Mouse (Mus musculus) megakaryocyte, embryonic 14.5 days (primary cell): ENCODE measurements around the gene Acat3. TPM values are rescaled to one million over a fixed set of nuclear protein-coding genes. Genes with fewer than 3 reads are reported as not detected.
A peak's percentile ranks its signal among the peaks of the same experiment; 100 is the strongest.
"Not testable (repeated sequence)": the region's sequence is repeated elsewhere in the genome, so short reads cannot be mapped to it uniquely, and the experiment has no call there.

ENCODE experiments used
- H3K27me3 ChIP-seq: replicated peaks from 2 replicates; pipeline ENCODE3; 2012; ENCODE audit warnings: inconsistent platforms
- H3K36me3 ChIP-seq: replicated peaks from 2 replicates; pipeline ENCODE3; 2012; ENCODE audit warnings: low read length, inconsistent platforms, mixed read lengths
- H3K4me1 ChIP-seq: 2 replicates; pipeline ENCODE4 v1.6.1; 2012; ENCODE audit warnings: inconsistent platforms
- H3K4me3 ChIP-seq: replicated peaks from 2 replicates; pipeline ENCODE3; 2012; ENCODE audit warnings: moderate library complexity, mild to moderate bottlenecking, inconsistent platforms
- H3K9me3 ChIP-seq: 2 replicates; pipeline ENCODE4 v1.6.1; 2012; ENCODE audit warnings: inconsistent platforms
- FLI1 ChIP-seq: IDR thresholded peaks from 2 replicates; pipeline ENCODE4 v1.6.1; 2012; ENCODE audit warnings: low read length, inconsistent platforms, mixed read lengths
- GATA1 ChIP-seq: IDR thresholded peaks from 3 replicates; pipeline ENCODE4 v1.6.1; 2012; ENCODE audit warnings: mixed read lengths, low read length, inconsistent platforms, borderline replicate concordance
- polyA plus RNA-seq: library from polyadenylated mRNA; stranded (reverse); fragments of >175 nt; gene quantifications from 2 replicates; pipeline ENCODE4 v1.2.3, GENCODE M21; 2012; ENCODE audit warnings: low replicate concordance; ENCODE audit not compliant: insufficient read depth

Acat3 gene
- polyA plus RNA-seq, 1 experiment, result not detected

- H3K4me3 ChIP-seq, result no peak overlapping the region
- H3K36me3 ChIP-seq, result peaks cover 75% of the 10 kb centered on the region
- no peak for TF ChIP-seq GATA1
- no peak for TF ChIP-seq FLI1
Measured at GRCm38 (mm10) chr17:12949669-12950068, 9.3 kb upstream of the Acat3 start.

GRCm38 (mm10) chr17:12942459-12943162, 2.2 kb upstream of the Acat3 start:
- TF ChIP-seq GATA1 (no peak), FLI1 (no peak)
- Histone ChIP-seq H3K4me1 (peaks cover 29% of the 10 kb centered on the region), H3K27me3 (no peaks in the 10 kb centered on the region), H3K4me3 (no peak overlapping the region), H3K9me3 (no peaks in the 10 kb centered on the region), H3K36me3 (peaks cover 49% of the 10 kb centered on the region)

More at GRCm38 (mm10) chr17:12949669-12950068, 9.3 kb upstream of the Acat3 start:
- no peaks in the 10 kb centered on the region for H3K27me3 ChIP-seq
- 0 out of 2 replicates have a peak, but pooled peaks cover 3% of the 10 kb centered on the region for H3K4me1 ChIP-seq
- no peaks in the 10 kb centered on the region for H3K9me3 ChIP-seq

- Histone ChIP-seq H3K4me1 (peaks cover 32% of the 10 kb centered on the region), H3K36me3 (peaks cover 43% of the 10 kb centered on the region), H3K9me3 (no peaks in the 10 kb centered on the region), H3K4me3 (no peak overlapping the region), H3K27me3 (no peaks in the 10 kb centered on the region)
- TF ChIP-seq FLI1 (no peak), GATA1 (no peak)
Measured at GRCm38 (mm10) chr17:12941543-12942260, 1.3 kb upstream of the Acat3 start.

GRCm38 (mm10) chr17:12939377-12940148, 837 bp downstream of the Acat3 start:
- H3K36me3 ChIP-seq, result peaks cover 23% of the 10 kb centered on the region
- not testable (repeated sequence) for H3K9me3 ChIP-seq, H3K27me3 ChIP-seq
- peaks cover 47% of the 10 kb centered on the region for H3K4me1 ChIP-seq
- H3K4me3 ChIP-seq, result peak overlapping the region; percentile 90

- peaks cover 11% of the 10 kb centered on the region for H3K36me3 ChIP-seq
- no peaks in the 10 kb centered on the region for H3K27me3 ChIP-seq
- peaks cover 47% of the 10 kb centered on the region for H3K4me1 ChIP-seq
- TF ChIP-seq GATA1 (no peak), FLI1 (no peak)
- H3K4me3 ChIP-seq, result no peak overlapping the region
- no peaks in the 10 kb centered on the region for H3K9me3 ChIP-seq
Measured at GRCm38 (mm10) chr17:12938077-12938476, 2.3 kb downstream of the Acat3 start.

- no peaks in the 10 kb centered on the region for H3K9me3 ChIP-seq
- peaks cover 5% of the 10 kb centered on the region for H3K36me3 ChIP-seq
- H3K4me1 ChIP-seq, result peaks cover 44% of the 10 kb centered on the region
- no peaks in the 10 kb centered on the region for H3K27me3 ChIP-seq
- no peak overlapping the region for H3K4me3 ChIP-seq
- no peak for TF ChIP-seq GATA1
- no peak for TF ChIP-seq FLI1
Measured at GRCm38 (mm10) chr17:12937412-12937970, 2.9 kb downstream of the Acat3 start.

GRCm38 (mm10) chr17:12935719-12936118, 4.7 kb downstream of the Acat3 start:
- no peak for TF ChIP-seq GATA1
- TF ChIP-seq FLI1, result no peak

GRCm38 (mm10) chr17:12931576-12931975, 8.8 kb downstream of the Acat3 start:
- H3K36me3 ChIP-seq, H3K27me3 ChIP-seq, H3K4me3 ChIP-seq, H3K9me3 ChIP-seq: not testable (repeated sequence)
- H3K4me1 ChIP-seq, result peaks cover 14% of the 10 kb centered on the region; the same call in 1 of the 2 replicates

More at GRCm38 (mm10) chr17:12935719-12936118, 4.7 kb downstream of the Acat3 start:
- Histone ChIP-seq H3K9me3 (no peaks in the 10 kb centered on the region), H3K27me3 (no peaks in the 10 kb centered on the region), H3K36me3 (no peaks in the 10 kb centered on the region), H3K4me3 (no peak overlapping the region), H3K4me1 (peaks cover 28% of the 10 kb centered on the region)

GRCm38 (mm10) chr17:12925703-12926180, 14.7 kb downstream of the Acat3 start:
- peaks cover 58% of the 10 kb centered on the region for H3K36me3 ChIP-seq
- H3K4me3 ChIP-seq, result no peak overlapping the region

More at GRCm38 (mm10) chr17:12925703-12926180, 14.7 kb downstream of the Acat3 start:
- no peaks in the 10 kb centered on the region for H3K4me1 ChIP-seq
- no peaks in the 10 kb centered on the region for H3K9me3 ChIP-seq
- no peaks in the 10 kb centered on the region for H3K27me3 ChIP-seq
- TF ChIP-seq FLI1, result no peak
